Mouse (Mus musculus) bone marrow macrophage, adult 2 months (primary cell): ENCODE results near the gene Egfr. TPM values are rescaled to one million over a fixed set of nuclear protein-coding genes. Genes with fewer than 3 reads are reported as not detected.

ENCODE experiments used
- H3K27ac ChIP-seq: 2 replicates; pipeline ENCODE4 v1.5.1; 2012; ENCODE audit warnings: low read depth, low read length; ENCODE audit not compliant: insufficient read depth
- H3K4me1 ChIP-seq: 2 replicates; pipeline ENCODE4 v1.6.1; 2012; ENCODE audit warnings: low read length; ENCODE audit not compliant: control insufficient read depth, insufficient read depth
- H3K4me3 ChIP-seq: 2 replicates; pipeline ENCODE4 v1.5.1; 2012; ENCODE audit warnings: mild to moderate bottlenecking, low read length, moderate library complexity; ENCODE audit not compliant: insufficient read depth
- CTCF ChIP-seq: IDR thresholded peaks from 2 replicates; pipeline ENCODE4 v1.5.1; 2012; ENCODE audit warnings: low read depth, mild to moderate bottlenecking, low read length, moderate library complexity
- POLR2A ChIP-seq: IDR thresholded peaks from 2 replicates; pipeline ENCODE4 v1.6.1; 2012; ENCODE audit warnings: mild to moderate bottlenecking, low read depth, low read length, borderline replicate concordance
- polyA plus RNA-seq: library from polyadenylated mRNA; stranded (reverse); fragments of >200 nt; gene quantifications from 2 replicates; pipeline ENCODE4 v1.2.4, GENCODE M21; 2012; ENCODE audit not compliant: missing spikeins, insufficient read depth, insufficient read length

Gene Egfr
- polyA plus RNA-seq, 1 experiment = 2.2 TPM

GRCm38 (mm10) chr11:16895441-16896356, 143.7 kb downstream of the Egfr start:
- Histone ChIP-seq H3K4me1 (no peaks in the 10 kb centered on the region), H3K27ac (no peak overlapping the region), H3K4me3 (no peak overlapping the region)
- TF ChIP-seq CTCF = no peak
- no peak for TF ChIP-seq POLR2A

- Histone ChIP-seq H3K4me1 (no peaks in the 10 kb centered on the region), H3K27ac (no peak overlapping the region), H3K4me3 (no peak overlapping the region)
- no peak for TF ChIP-seq POLR2A
- TF ChIP-seq CTCF = no peak
These were observed 145.7 kb downstream of the Egfr start for GRCm38 (mm10) chr11:16897681-16898080.

- H3K4me3 ChIP-seq = no peak overlapping the region
These were observed 148.2 kb downstream of the Egfr start for GRCm38 (mm10) chr11:16900182-16900581.

GRCm38 (mm10) chr11:16900653-16901416, 148.8 kb downstream of the Egfr start:
- no peak overlapping the region for H3K27ac ChIP-seq
- no peaks in the 10 kb centered on the region for H3K4me1 ChIP-seq
- TF ChIP-seq POLR2A = no peak
- no peak for TF ChIP-seq CTCF
- H3K4me3 ChIP-seq = no peak overlapping the region

More at GRCm38 (mm10) chr11:16900182-16900581, 148.2 kb downstream of the Egfr start:
- TF ChIP-seq POLR2A = no peak
- no peak for TF ChIP-seq CTCF
- no peak overlapping the region for H3K27ac ChIP-seq
- H3K4me1 ChIP-seq = no peaks in the 10 kb centered on the region

- no peak for TF ChIP-seq POLR2A
- TF ChIP-seq CTCF = no peak
- Histone ChIP-seq H3K4me1 (no peaks in the 10 kb centered on the region), H3K27ac (no peak overlapping the region), H3K4me3 (no peak overlapping the region)
These were observed 152.5 kb downstream of the Egfr start for GRCm38 (mm10) chr11:16904302-16905011.

- no peak for TF ChIP-seq POLR2A
- no peak for TF ChIP-seq CTCF
- H3K4me1 ChIP-seq = no peaks in the 10 kb centered on the region
- no peak overlapping the region for H3K4me3 ChIP-seq
- H3K27ac ChIP-seq = no peak overlapping the region
These were observed 153.0 kb downstream of the Egfr start for GRCm38 (mm10) chr11:16905012-16905332.

- Histone ChIP-seq H3K4me1 (no peaks in the 10 kb centered on the region), H3K27ac (no peak overlapping the region), H3K4me3 (no peak overlapping the region)
- TF ChIP-seq CTCF = no peak
- no peak for TF ChIP-seq POLR2A
These were observed 154.5 kb downstream of the Egfr start for GRCm38 (mm10) chr11:16906530-16906929.

- Histone ChIP-seq H3K27ac (no peak overlapping the region), H3K4me3 (no peak overlapping the region), H3K4me1 (no peaks in the 10 kb centered on the region)
- no peak for TF ChIP-seq POLR2A
- TF ChIP-seq CTCF = no peak
These were observed 155.6 kb downstream of the Egfr start for GRCm38 (mm10) chr11:16907517-16908129.

GRCm38 (mm10) chr11:16914756-16915155, 162.8 kb downstream of the Egfr start:
- Histone ChIP-seq H3K4me3 (no peak overlapping the region), H3K4me1 (no peaks in the 10 kb centered on the region), H3K27ac (no peak overlapping the region)
- TF ChIP-seq POLR2A = no peak
- TF ChIP-seq CTCF = no peak
